Mouse (Mus musculus): Measurements from ENCODE around the gene Arhgap4. TPM values are rescaled to one million over a fixed set of nuclear protein-coding genes. Genes with fewer than 3 reads are reported as not detected.
A peak's percentile ranks its signal among the peaks of the same experiment; 100 is the strongest.

The Arhgap4 gene
- 3.0 and 3.3 TPM in 2 replicates for polyA plus RNA-seq (2015; fragmentation: Nextera tagmentation; extraction: Ambion mirVana)

- Histone ChIP-seq H3K4me3 (ENCODE audit: low read depth, low read length) (peak within 1 kb of the TSS; percentile 60), H3K27ac (ENCODE audit: low read length) (peak within 1 kb of the TSS; percentile 84), H3K9ac (ENCODE audit: low read depth, low read length) (peak within 1 kb of the TSS; percentile 70), H3K4me2 (ENCODE audit: low read length) (peak within 1 kb of the TSS; percentile 73), H3K27me3 (ENCODE audit: control insufficient read depth, insufficient read depth, low read depth, low read length) (no peaks in the 10 kb centered on the region), H3K4me1 (ENCODE audit: control insufficient read depth, insufficient read depth, low read length) (peaks cover 7% of the 10 kb centered on the region), H3K36me3 (ENCODE audit: control insufficient read depth, insufficient read depth, low read length) (0 out of 2 replicates have a peak, but pooled peaks cover 2% of the 10 kb centered on the region), H3K9me3 (replicated peaks; ENCODE audit: control insufficient read depth, low read length, poor library complexity, severe bottlenecking) (no peaks in the 10 kb centered on the region)
- ATAC-seq: peak; percentile 99
- 16% methylated on average over 43 of the region's 43 CpGs for WGBS
Observed at GRCm38 (mm10) chrX:73921823-73922549, at the start of gene Arhgap4, which contains the start of gene Naa10. Gene Arhgap4 (minus strand): TSS chrX:73921870. Gene Naa10 (minus strand): TSS chrX:73921944.

- Histone ChIP-seq H3K4me2 (ENCODE audit: low read length) (no peak overlapping the region), H3K27me3 (ENCODE audit: control insufficient read depth, insufficient read depth, low read depth, low read length) (no peaks in the 10 kb centered on the region), H3K4me1 (ENCODE audit: control insufficient read depth, insufficient read depth, low read length) (peaks cover 3% of the 10 kb centered on the region), H3K36me3 (ENCODE audit: control insufficient read depth, insufficient read depth, low read length) (no peaks in the 10 kb centered on the region), H3K4me3 (ENCODE audit: low read depth, low read length) (no peak overlapping the region), H3K9ac (ENCODE audit: low read depth, low read length) (no peak overlapping the region), H3K9me3 (replicated peaks; ENCODE audit: control insufficient read depth, low read length, poor library complexity, severe bottlenecking) (no peaks in the 10 kb centered on the region), H3K27ac (ENCODE audit: low read length) (no peak overlapping the region)
- ATAC-seq: no peak
Observed at GRCm38 (mm10) chrX:73970781-73971180, 49.1 kb upstream of the Arhgap4 start.

GRCm38 (mm10) chrX:73969729-73970128, 48.1 kb upstream of the Arhgap4 start:
- WGBS: 98% methylated on average over 2 of the region's 2 CpGs
- Histone ChIP-seq H3K9me3 (replicated peaks; ENCODE audit: control insufficient read depth, low read length, poor library complexity, severe bottlenecking) (no peaks in the 10 kb centered on the region), H3K9ac (ENCODE audit: low read depth, low read length) (no peak overlapping the region), H3K27me3 (ENCODE audit: control insufficient read depth, insufficient read depth, low read depth, low read length) (no peaks in the 10 kb centered on the region), H3K4me1 (ENCODE audit: control insufficient read depth, insufficient read depth, low read length) (peaks cover 3% of the 10 kb centered on the region), H3K4me3 (ENCODE audit: low read depth, low read length) (no peak overlapping the region), H3K36me3 (ENCODE audit: control insufficient read depth, insufficient read depth, low read length) (no peaks in the 10 kb centered on the region), H3K4me2 (ENCODE audit: low read length) (no peak overlapping the region), H3K27ac (ENCODE audit: low read length) (no peak overlapping the region)
- no peak for ATAC-seq

GRCm38 (mm10) chrX:73969167-73969566, 47.5 kb upstream of the Arhgap4 start:
- 0 out of 2 replicates have a peak overlapping the region, but pooled peaks have one; percentile 63 for H3K27ac ChIP-seq (ENCODE audit: low read length)
- no peak for ATAC-seq
- H3K27me3 ChIP-seq (ENCODE audit: control insufficient read depth, insufficient read depth, low read depth, low read length): no peaks in the 10 kb centered on the region
- no peaks in the 10 kb centered on the region for H3K36me3 ChIP-seq (ENCODE audit: control insufficient read depth, insufficient read depth, low read length)
- no peaks in the 10 kb centered on the region for H3K9me3 ChIP-seq (replicated peaks; ENCODE audit: control insufficient read depth, low read length, poor library complexity, severe bottlenecking)
- no peak overlapping the region for H3K9ac ChIP-seq (ENCODE audit: low read depth, low read length)
- no peak overlapping the region for H3K4me3 ChIP-seq (ENCODE audit: low read depth, low read length)
- H3K4me1 ChIP-seq (ENCODE audit: control insufficient read depth, insufficient read depth, low read length): peaks cover 5% of the 10 kb centered on the region
- 83% methylated on average over 1 of the region's 1 CpGs for WGBS
- H3K4me2 ChIP-seq (ENCODE audit: low read length): no peak overlapping the region

- H3K9ac ChIP-seq (ENCODE audit: low read depth, low read length): peak overlapping the region; percentile 72
- peak overlapping the region; percentile 52 for H3K4me2 ChIP-seq (ENCODE audit: low read length)
- peaks cover 23% of the 10 kb centered on the region for H3K4me1 ChIP-seq (ENCODE audit: control insufficient read depth, insufficient read depth, low read length)
- no peaks in the 10 kb centered on the region for H3K27me3 ChIP-seq (ENCODE audit: control insufficient read depth, insufficient read depth, low read depth, low read length)
- WGBS: 15% methylated on average over 59 of the region's 60 CpGs
- peak; percentile 90 for ATAC-seq
- no peaks in the 10 kb centered on the region for H3K9me3 ChIP-seq (replicated peaks; ENCODE audit: control insufficient read depth, low read length, poor library complexity, severe bottlenecking)
- H3K4me3 ChIP-seq (ENCODE audit: low read depth, low read length): peak overlapping the region; percentile 66
- peak overlapping the region; percentile 99 for H3K27ac ChIP-seq (ENCODE audit: low read length)
- H3K36me3 ChIP-seq (ENCODE audit: control insufficient read depth, insufficient read depth, low read length): no peaks in the 10 kb centered on the region
Observed at GRCm38 (mm10) chrX:73967177-73968075, 45.8 kb upstream of the Arhgap4 start.

DNA sequence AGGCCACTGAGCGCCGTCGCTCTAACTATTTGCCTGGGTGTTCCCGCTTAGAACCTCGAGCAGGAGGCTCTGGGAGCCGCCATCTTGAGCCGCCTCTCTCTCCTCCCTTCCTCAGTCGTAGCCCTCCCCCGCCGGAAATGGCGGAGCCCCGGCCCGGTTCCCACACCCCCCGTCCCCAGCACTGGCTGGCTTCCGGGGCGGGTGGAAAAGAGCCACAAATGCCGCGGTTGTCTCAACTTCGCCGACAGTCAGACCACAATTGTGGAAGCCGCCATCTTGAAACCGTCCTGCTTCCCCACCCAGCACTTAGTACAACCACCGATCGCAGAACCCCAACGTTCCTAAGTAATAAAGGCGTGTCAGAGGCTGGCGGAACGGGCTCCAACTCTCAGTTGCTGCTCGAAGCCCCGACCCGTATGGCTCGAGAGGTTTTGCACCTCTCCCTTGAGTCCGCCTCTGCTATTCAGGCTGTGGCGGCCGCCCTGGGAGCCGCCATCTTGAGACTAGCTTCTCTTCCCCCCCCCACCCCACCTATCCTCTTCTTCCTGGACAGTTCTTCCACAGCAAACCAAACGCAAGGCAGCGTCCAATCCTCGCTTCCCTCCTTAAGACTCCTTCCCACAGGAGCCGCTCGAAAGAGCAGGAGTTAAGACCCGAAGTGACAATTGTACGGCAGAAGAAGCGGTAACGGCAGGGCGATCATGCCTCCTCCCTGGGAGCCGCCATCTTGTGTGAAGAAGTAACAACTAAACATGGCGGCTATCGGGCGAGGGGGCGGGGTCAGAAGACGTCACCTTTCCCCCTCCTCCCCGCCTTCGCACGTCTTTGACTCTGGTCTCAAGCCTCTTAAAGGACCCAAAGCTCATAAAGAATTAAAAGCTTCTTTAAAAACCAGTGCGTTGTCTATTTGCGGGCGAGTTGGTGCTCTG, 44.8 kb upstream of the Arhgap4 start, which contains the start of gene Hcfc1:
Gene Hcfc1 (minus strand): TSS at position 110 of the 929 bp plus-strand sequence.
- Histone ChIP-seq H3K27me3 (ENCODE audit: control insufficient read depth, insufficient read depth, low read depth, low read length) (no peaks in the 10 kb centered on the region), H3K9me3 (replicated peaks; ENCODE audit: control insufficient read depth, low read length, poor library complexity, severe bottlenecking) (no peaks in the 10 kb centered on the region), H3K36me3 (ENCODE audit: control insufficient read depth, insufficient read depth, low read length) (no peaks in the 10 kb centered on the region), H3K4me1 (ENCODE audit: control insufficient read depth, insufficient read depth, low read length) (peaks cover 25% of the 10 kb centered on the region), H3K9ac (ENCODE audit: low read depth, low read length) (peak within 1 kb of the TSS; percentile 72), H3K4me2 (ENCODE audit: low read length) (peak within 1 kb of the TSS; percentile 81), H3K4me3 (ENCODE audit: low read depth, low read length) (peak within 1 kb of the TSS; percentile 66), H3K27ac (ENCODE audit: low read length) (peak within 1 kb of the TSS; percentile 99)
- 21% methylated on average over 47 of the region's 58 CpGs for WGBS
- peak; percentile 83 for ATAC-seq

DNA sequence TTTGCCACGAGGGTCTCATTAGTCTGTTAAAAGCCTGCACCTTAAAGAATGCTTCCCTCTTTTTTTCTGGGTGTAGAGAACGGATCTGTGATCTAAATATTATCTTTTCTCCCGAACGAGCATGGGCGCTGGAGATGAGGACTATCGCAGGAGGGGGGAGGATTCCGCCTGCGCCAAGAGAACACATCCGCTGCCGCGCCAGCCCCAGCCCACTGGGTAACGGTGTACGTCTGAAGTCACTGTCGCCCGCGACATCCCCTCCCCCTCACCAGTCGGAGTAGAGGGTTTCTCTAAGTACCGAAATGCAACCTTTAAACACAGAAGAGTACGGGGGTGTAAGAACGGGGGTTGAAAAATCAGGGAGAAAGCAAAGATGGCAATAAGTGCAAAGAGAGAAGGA, 43.6 kb upstream of the Arhgap4 start:
- peak overlapping the region; percentile 99 for H3K27ac ChIP-seq (ENCODE audit: low read length)
- H3K4me1 ChIP-seq (ENCODE audit: control insufficient read depth, insufficient read depth, low read length): peaks cover 25% of the 10 kb centered on the region

GRCm38 (mm10) chrX:73964363-73964762, 42.7 kb upstream of the Arhgap4 start:
- ATAC-seq: no peak
- no peaks in the 10 kb centered on the region for H3K27me3 ChIP-seq (ENCODE audit: control insufficient read depth, insufficient read depth, low read depth, low read length)
- H3K9ac ChIP-seq (ENCODE audit: low read depth, low read length): peak overlapping the region; percentile 72
- no peaks in the 10 kb centered on the region for H3K36me3 ChIP-seq (ENCODE audit: control insufficient read depth, insufficient read depth, low read length)
- H3K27ac ChIP-seq (ENCODE audit: low read length): peak overlapping the region; percentile 42; the same call in 1 of the 2 replicates
- H3K4me3 ChIP-seq (ENCODE audit: low read depth, low read length): peak overlapping the region; percentile 66
- peaks cover 25% of the 10 kb centered on the region for H3K4me1 ChIP-seq (ENCODE audit: control insufficient read depth, insufficient read depth, low read length)
- no peaks in the 10 kb centered on the region for H3K9me3 ChIP-seq (replicated peaks; ENCODE audit: control insufficient read depth, low read length, poor library complexity, severe bottlenecking)
- WGBS: 53% methylated on average over 2 of the region's 3 CpGs
- H3K4me2 ChIP-seq (ENCODE audit: low read length): peak overlapping the region; percentile 81

More for the DNA sequence above, 43.6 kb upstream of the Arhgap4 start:
- H3K4me3 ChIP-seq (ENCODE audit: low read depth, low read length): peak overlapping the region; percentile 66
- ATAC-seq: no peak
- H3K9ac ChIP-seq (ENCODE audit: low read depth, low read length): peak overlapping the region; percentile 72
- 31% methylated on average over 19 of the region's 20 CpGs for WGBS
- peak overlapping the region; percentile 81 for H3K4me2 ChIP-seq (ENCODE audit: low read length)
- H3K36me3 ChIP-seq (ENCODE audit: control insufficient read depth, insufficient read depth, low read length): no peaks in the 10 kb centered on the region
- H3K27me3 ChIP-seq (ENCODE audit: control insufficient read depth, insufficient read depth, low read depth, low read length): no peaks in the 10 kb centered on the region
- no peaks in the 10 kb centered on the region for H3K9me3 ChIP-seq (replicated peaks; ENCODE audit: control insufficient read depth, low read length, poor library complexity, severe bottlenecking)
